8 mouse cellular contexts compared by ENCODE assay signal in genomic region chr7:132597251-132598041, GRCm38 (mm10). TPM values are rescaled to one million over a fixed set of nuclear protein-coding genes. Genes with fewer than 3 reads are reported as not detected.
DNase-seq lines count a peak whose midpoint lies in the region; ATAC-seq and TF ChIP-seq lines count a peak whose summit lies in the region.

No protein-coding gene starts in this region.

- peaks cover 19% of the 10 kb centered on the region for H3K4me1 ChIP-seq in lung, embryonic 16.5 days (replicated peaks; ENCODE audit: control insufficient read depth, insufficient read depth, low read length)
- peaks cover 43% of the 10 kb centered on the region for H3K4me1 ChIP-seq in hindbrain, embryonic 13.5 days (replicated peaks)
- H3K4me1 ChIP-seq in lung, postnatal 0 days (ENCODE audit: insufficient read depth, low read depth, low read length), result peaks cover 10% of the 10 kb centered on the region; the same call in 1 of the 2 replicates

- no peak for TF ChIP-seq EP300 in lung, postnatal 0 days (IDR thresholded peaks at IDR 0.05)

- WGBS in lung, embryonic 16.5 days, result under 1% methylated on average over 60 of the region's 60 CpGs
- WGBS in hindbrain, embryonic 13.5 days, result under 1% methylated on average over 60 of the region's 60 CpGs
- under 1% methylated on average over 53 of the region's 60 CpGs for WGBS in lung, postnatal 0 days

- TF ChIP-seq CTCF in lung, postnatal 0 days (IDR thresholded peaks at IDR 0.05), result no peak

- H3K27me3 ChIP-seq in lung, embryonic 16.5 days (ENCODE audit: control insufficient read depth, insufficient read depth, low read depth, low read length), result peaks cover 76% of the 10 kb centered on the region
- peaks cover 74% of the 10 kb centered on the region for H3K27me3 ChIP-seq in hindbrain, embryonic 13.5 days
- peaks cover 67% of the 10 kb centered on the region for H3K27me3 ChIP-seq in lung, postnatal 0 days (replicated peaks; ENCODE audit: insufficient read depth, low read length)

- peak overlapping the region; percentile 85 for H3K4me2 ChIP-seq in lung, embryonic 16.5 days (ENCODE audit: low read depth, low read length)
- H3K4me2 ChIP-seq in hindbrain, embryonic 13.5 days, result peak overlapping the region; percentile 91
- H3K4me2 ChIP-seq in lung, postnatal 0 days (replicated peaks; ENCODE audit: low read depth, low read length), result peak overlapping the region; percentile 61

- H3K9me3 ChIP-seq in lung, embryonic 16.5 days (ENCODE audit: control insufficient read depth, low read length), result no peaks in the 10 kb centered on the region
- no peaks in the 10 kb centered on the region for H3K9me3 ChIP-seq in hindbrain, embryonic 13.5 days
- H3K9me3 ChIP-seq in lung, postnatal 0 days (ENCODE audit: low read length), result no peaks in the 10 kb centered on the region

- peak; percentile 37; the same call in 1 of the 2 replicates for ATAC-seq in lung, embryonic 16.5 days (ENCODE audit: low read depth)
- ATAC-seq in hindbrain, embryonic 13.5 days (ENCODE audit: low FRiP score), result no peak
- no peak for ATAC-seq in lung, postnatal 0 days

- H3K36me3 ChIP-seq in lung, embryonic 16.5 days (ENCODE audit: control insufficient read depth, insufficient read depth, low read length), result no peaks in the 10 kb centered on the region
- H3K36me3 ChIP-seq in hindbrain, embryonic 13.5 days, result no peaks in the 10 kb centered on the region
- no peaks in the 10 kb centered on the region for H3K36me3 ChIP-seq in lung, postnatal 0 days (ENCODE audit: insufficient read depth, low read length)

- peak overlapping the region; percentile 42 for H3K9ac ChIP-seq in lung, embryonic 16.5 days (ENCODE audit: low read length)
- peak overlapping the region; percentile 65 for H3K9ac ChIP-seq in hindbrain, embryonic 13.5 days
- no peak overlapping the region for H3K9ac ChIP-seq in lung, postnatal 0 days (replicated peaks; ENCODE audit: low read depth)

- peak overlapping the region; percentile 55 for H3K4me3 ChIP-seq in lung, embryonic 16.5 days (ENCODE audit: low read length)
- peak overlapping the region; percentile 49 for H3K4me3 ChIP-seq in hindbrain, embryonic 13.5 days
- peak overlapping the region; percentile 43 for H3K4me3 ChIP-seq in lung, postnatal 0 days (ENCODE audit: low read depth, low read length)

- no peak overlapping the region for H3K27ac ChIP-seq in lung, embryonic 16.5 days (ENCODE audit: low read length)
- H3K27ac ChIP-seq in hindbrain, embryonic 13.5 days, result no peak overlapping the region
- no peak overlapping the region for H3K27ac ChIP-seq in lung, postnatal 0 days (ENCODE audit: low read length)

- DNase-seq in lung, adult 18-20 months, result no peak
- DNase-seq in embryo, embryonic 10.5 days (ENCODE audit: low spot score), result peak; percentile 72
- DNase-seq in lung, postnatal 0 days (ENCODE audit: low spot score), result no peak
- DNase-seq in yolk sac, embryonic 10.5 days (ENCODE audit: low spot score), result peak; percentile 14
- no peak for DNase-seq in urinary bladder, postnatal 10 days (ENCODE audit: low spot score)
- no peak for DNase-seq in layer of hippocampus, adult 9-11 months

RNA-seq across cellular contexts. Expression of gene Nkx1-2, which starts 2.0 kb away (rescaled TPM):
- polyA plus RNA-seq in lung, embryonic 16.5 days (2015; fragmentation: Nextera tagmentation; extraction: Ambion mirVana), result not detected in 2 replicates
- polyA plus RNA-seq in hindbrain, embryonic 13.5 days (2015; fragmentation: Nextera tagmentation; extraction: Ambion mirVana), result 0.62 and 0.80 TPM in 2 replicates
- not detected in 2 replicates for polyA plus RNA-seq in lung, postnatal 0 days (2015; fragmentation: Nextera tagmentation; extraction: Ambion mirVana)

RNA-seq across cellular contexts. Expression of gene Lhpp, which starts 13.0 kb away (rescaled TPM):
- 15.9 and 18.8 TPM in 2 replicates for polyA plus RNA-seq in lung, embryonic 16.5 days (2015; fragmentation: Nextera tagmentation; extraction: Ambion mirVana)
- 30.7 and 30.9 TPM in 2 replicates for polyA plus RNA-seq in hindbrain, embryonic 13.5 days (2015; fragmentation: Nextera tagmentation; extraction: Ambion mirVana)
- polyA plus RNA-seq in lung, postnatal 0 days (2015; fragmentation: Nextera tagmentation; extraction: Ambion mirVana), result 5.9 and 7.6 TPM in 2 replicates

RNA-seq across cellular contexts. Expression of gene Oat, which starts 21.2 kb away (rescaled TPM):
- 286 and 290 TPM in 2 replicates for polyA plus RNA-seq in lung, embryonic 16.5 days (2015; fragmentation: Nextera tagmentation; extraction: Ambion mirVana)
- polyA plus RNA-seq in hindbrain, embryonic 13.5 days (2015; fragmentation: Nextera tagmentation; extraction: Ambion mirVana), result 87.2 and 90.0 TPM in 2 replicates
- 214 and 233 TPM in 2 replicates for polyA plus RNA-seq in lung, postnatal 0 days (2015; fragmentation: Nextera tagmentation; extraction: Ambion mirVana)

Comparison
In these comparisons a context has a peak if more than half of its experiments do, and no peak if none do; other contexts are left out.
1. DNase-seq: peak in embryo, embryonic 10.5 days (single experiment) and yolk sac, embryonic 10.5 days (single experiment); none in lung, adult 18-20 months (0 of 2), lung, postnatal 0 days (single experiment), urinary bladder, postnatal 10 days (single experiment) and layer of hippocampus, adult 9-11 months (single experiment).
2. Peak in every context shown above with its lines, with median percentiles within 50 percentile points of each other: H3K4me2 ChIP-seq and H3K4me3 ChIP-seq.